Mouse (Mus musculus): ENCODE results near the gene Aspdh. TPM values are rescaled to one million over a fixed set of nuclear protein-coding genes. Genes with fewer than 3 reads are reported as not detected.

Gene Aspdh
- polyA plus RNA-seq, 1 experiment = not detected

DNA sequence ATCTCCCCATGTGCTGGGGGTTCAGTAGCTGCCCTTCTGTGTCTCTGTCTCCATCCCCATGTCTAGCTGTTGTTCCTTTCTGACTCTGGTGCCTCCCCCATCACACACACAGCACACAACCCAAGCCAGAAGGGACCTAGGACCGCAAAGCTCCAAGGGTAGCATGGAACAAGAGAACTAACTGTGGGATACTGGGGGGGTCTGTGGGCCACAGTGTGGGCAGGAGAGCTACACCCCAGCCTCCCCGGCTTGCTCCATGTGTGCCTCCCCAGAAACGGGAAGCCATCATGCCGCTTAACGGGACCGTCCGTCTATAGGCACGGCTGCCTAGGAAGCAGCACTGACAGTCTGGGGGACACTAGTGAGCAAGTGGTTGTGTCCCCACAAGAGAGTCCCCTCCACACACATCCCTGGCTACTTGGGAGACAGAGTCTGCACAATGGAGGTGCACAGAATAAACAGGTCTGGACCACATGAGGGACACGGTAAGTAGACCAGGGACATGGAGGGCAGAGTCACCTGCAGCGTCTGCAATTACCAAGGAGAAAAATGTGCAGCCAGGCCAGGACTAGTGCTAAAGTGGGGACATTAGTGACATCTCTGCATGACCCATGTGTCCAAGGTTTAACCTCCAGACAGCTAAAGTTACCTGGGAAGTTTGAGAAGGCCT lies 1.5 kb upstream of the Aspdh start:
- H3K4me1 ChIP-seq (ENCODE audit: control insufficient read depth, insufficient read depth, low read length) = no peaks in the 10 kb centered on the region
- no peak overlapping the region for H3K27ac ChIP-seq (ENCODE audit: insufficient read depth, low read length)
- H3K4me3 ChIP-seq (ENCODE audit: insufficient read depth, low read length) = no peak overlapping the region
- TF ChIP-seq POLR2A (IDR thresholded peaks at IDR 0.05; ENCODE audit: low read depth, low read length) (no peak), CTCF (IDR thresholded peaks at IDR 0.05; ENCODE audit: borderline replicate concordance, insufficient read depth, low read length) (no peak)

GRCm38 (mm10) chr7:44464511-44464910 lies 680 bp upstream of the Aspdh start:
- no peak for TF ChIP-seq POLR2A (IDR thresholded peaks at IDR 0.05; ENCODE audit: low read depth, low read length)
- TF ChIP-seq CTCF (IDR thresholded peaks at IDR 0.05; ENCODE audit: borderline replicate concordance, insufficient read depth, low read length) = no peak

DNA sequence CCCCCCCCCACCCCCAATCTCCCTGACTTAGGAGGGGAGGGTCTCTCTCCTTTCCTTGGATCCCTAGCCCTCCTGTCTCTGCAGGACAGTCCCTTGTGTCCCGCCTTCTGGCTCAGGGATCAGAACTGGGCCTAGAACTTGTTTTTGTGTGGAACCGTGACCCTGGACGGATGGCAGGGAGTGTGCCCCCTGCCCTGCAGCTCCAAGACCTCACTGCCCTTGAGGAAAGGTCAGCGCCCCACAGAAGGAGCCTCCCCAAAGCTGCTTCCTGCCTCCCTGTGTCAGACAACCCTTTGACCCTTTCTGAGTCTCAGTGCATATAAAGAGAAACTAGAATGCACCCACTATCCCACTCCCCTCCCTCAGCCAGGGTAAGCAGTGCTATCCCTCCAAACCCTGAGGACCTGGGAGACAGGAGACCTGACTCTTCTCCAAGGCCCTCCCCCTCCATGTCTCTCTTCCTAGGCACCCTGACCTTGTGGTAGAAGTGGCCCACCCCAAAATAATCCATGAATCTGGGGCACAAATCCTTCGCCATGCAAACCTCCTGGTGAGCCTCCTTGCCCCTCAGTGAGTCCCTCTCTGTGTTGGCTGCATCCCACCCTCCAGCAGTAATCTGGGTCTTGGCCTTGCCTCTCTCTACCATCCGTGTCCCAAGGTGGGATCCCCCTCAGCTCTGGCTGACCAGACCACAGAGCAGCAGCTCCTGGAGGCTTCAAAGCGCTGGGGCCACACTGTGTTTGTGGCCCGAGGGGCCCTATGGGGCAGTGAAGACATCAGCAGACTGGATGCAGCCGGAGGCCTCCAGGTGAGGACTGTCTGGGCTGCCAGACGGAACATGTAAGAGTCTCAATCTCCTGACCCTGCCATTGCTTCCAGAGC lies 1.1 kb downstream of the Aspdh start:
- TF ChIP-seq POLR2A (IDR thresholded peaks at IDR 0.05; ENCODE audit: low read depth, low read length) (no peak), CTCF (IDR thresholded peaks at IDR 0.05; ENCODE audit: borderline replicate concordance, insufficient read depth, low read length) (no peak)
- no peaks in the 10 kb centered on the region for H3K4me1 ChIP-seq (ENCODE audit: control insufficient read depth, insufficient read depth, low read length)
- no peak overlapping the region for H3K4me3 ChIP-seq (ENCODE audit: insufficient read depth, low read length)
- H3K27ac ChIP-seq (ENCODE audit: insufficient read depth, low read length) = no peak overlapping the region

More at GRCm38 (mm10) chr7:44464511-44464910, 680 bp upstream of the Aspdh start:
- H3K4me1 ChIP-seq (ENCODE audit: control insufficient read depth, insufficient read depth, low read length) = no peaks in the 10 kb centered on the region
- H3K27ac ChIP-seq (ENCODE audit: insufficient read depth, low read length) = no peak overlapping the region
- H3K4me3 ChIP-seq (ENCODE audit: insufficient read depth, low read length) = no peak overlapping the region

- no peak overlapping the region for H3K27ac ChIP-seq (ENCODE audit: insufficient read depth, low read length)
- H3K4me3 ChIP-seq (ENCODE audit: insufficient read depth, low read length) = no peak overlapping the region
- no peaks in the 10 kb centered on the region for H3K4me1 ChIP-seq (ENCODE audit: control insufficient read depth, insufficient read depth, low read length)
- TF ChIP-seq CTCF (IDR thresholded peaks at IDR 0.05; ENCODE audit: borderline replicate concordance, insufficient read depth, low read length) = no peak
- TF ChIP-seq POLR2A (IDR thresholded peaks at IDR 0.05; ENCODE audit: low read depth, low read length) = no peak
These were observed 1.7 kb downstream of the Aspdh start for GRCm38 (mm10) chr7:44466888-44467311.

GRCm38 (mm10) chr7:44467811-44468411 lies 2.7 kb downstream of the Aspdh start, which contains the start of gene Josd2:
Josd2 (plus strand) TSS chr7:44467980.
- Histone ChIP-seq H3K4me3 (ENCODE audit: insufficient read depth, low read length) (peak within 1 kb of the TSS; percentile 76), H3K27ac (ENCODE audit: insufficient read depth, low read length) (no peak within 1 kb of the TSS), H3K4me1 (ENCODE audit: control insufficient read depth, insufficient read depth, low read length) (no peaks in the 10 kb centered on the region)
- TF ChIP-seq CTCF (IDR thresholded peaks at IDR 0.05; ENCODE audit: borderline replicate concordance, insufficient read depth, low read length) (no peak), POLR2A (IDR thresholded peaks at IDR 0.05; ENCODE audit: low read depth, low read length) (peak; percentile 79)

DNA sequence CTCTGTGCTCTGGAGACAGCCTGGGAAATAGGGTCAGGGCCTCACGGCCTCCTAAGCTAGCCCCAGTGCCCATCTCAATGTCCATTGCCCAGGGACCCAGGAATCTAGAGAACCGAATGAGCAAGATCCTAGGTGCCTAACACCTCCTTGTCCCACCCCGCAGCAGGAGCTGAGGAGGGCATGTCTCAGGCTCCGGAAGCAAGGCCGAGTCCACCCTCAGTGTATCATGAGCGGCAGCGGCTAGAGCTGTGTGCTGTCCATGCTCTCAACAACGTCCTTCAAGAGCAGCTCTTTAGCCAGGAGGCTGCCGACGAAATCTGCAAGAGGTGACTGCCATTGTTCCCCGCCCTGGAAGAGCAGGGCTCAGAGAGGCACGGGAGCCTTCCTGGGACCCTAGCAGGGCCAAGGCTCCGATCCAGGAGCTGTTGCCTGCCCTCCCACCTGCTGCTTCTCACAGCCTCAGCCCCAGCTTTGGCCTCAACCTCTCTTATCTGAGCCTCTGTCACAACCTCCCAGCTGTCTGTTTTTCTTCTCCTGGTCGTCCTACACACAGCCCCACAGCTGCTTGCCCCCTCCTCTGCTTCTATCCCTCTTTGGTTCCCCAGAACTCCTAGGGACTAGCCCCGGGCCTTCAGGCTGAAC lies 3.6 kb downstream of the Aspdh start:
- H3K4me3 ChIP-seq (ENCODE audit: insufficient read depth, low read length) = peak overlapping the region; percentile 76
- H3K4me1 ChIP-seq (ENCODE audit: control insufficient read depth, insufficient read depth, low read length) = no peaks in the 10 kb centered on the region
- TF ChIP-seq POLR2A (IDR thresholded peaks at IDR 0.05; ENCODE audit: low read depth, low read length) (no peak), CTCF (IDR thresholded peaks at IDR 0.05; ENCODE audit: borderline replicate concordance, insufficient read depth, low read length) (no peak)
- no peak overlapping the region for H3K27ac ChIP-seq (ENCODE audit: insufficient read depth, low read length)

- H3K27ac ChIP-seq (ENCODE audit: insufficient read depth, low read length) = no peak overlapping the region
- H3K4me1 ChIP-seq (ENCODE audit: control insufficient read depth, insufficient read depth, low read length) = no peaks in the 10 kb centered on the region
- TF ChIP-seq CTCF (IDR thresholded peaks at IDR 0.05; ENCODE audit: borderline replicate concordance, insufficient read depth, low read length) = no peak
- TF ChIP-seq POLR2A (IDR thresholded peaks at IDR 0.05; ENCODE audit: low read depth, low read length) = no peak
- no peak overlapping the region for H3K4me3 ChIP-seq (ENCODE audit: insufficient read depth, low read length)
These were observed 4.8 kb downstream of the Aspdh start for GRCm38 (mm10) chr7:44469677-44470675.

DNA sequence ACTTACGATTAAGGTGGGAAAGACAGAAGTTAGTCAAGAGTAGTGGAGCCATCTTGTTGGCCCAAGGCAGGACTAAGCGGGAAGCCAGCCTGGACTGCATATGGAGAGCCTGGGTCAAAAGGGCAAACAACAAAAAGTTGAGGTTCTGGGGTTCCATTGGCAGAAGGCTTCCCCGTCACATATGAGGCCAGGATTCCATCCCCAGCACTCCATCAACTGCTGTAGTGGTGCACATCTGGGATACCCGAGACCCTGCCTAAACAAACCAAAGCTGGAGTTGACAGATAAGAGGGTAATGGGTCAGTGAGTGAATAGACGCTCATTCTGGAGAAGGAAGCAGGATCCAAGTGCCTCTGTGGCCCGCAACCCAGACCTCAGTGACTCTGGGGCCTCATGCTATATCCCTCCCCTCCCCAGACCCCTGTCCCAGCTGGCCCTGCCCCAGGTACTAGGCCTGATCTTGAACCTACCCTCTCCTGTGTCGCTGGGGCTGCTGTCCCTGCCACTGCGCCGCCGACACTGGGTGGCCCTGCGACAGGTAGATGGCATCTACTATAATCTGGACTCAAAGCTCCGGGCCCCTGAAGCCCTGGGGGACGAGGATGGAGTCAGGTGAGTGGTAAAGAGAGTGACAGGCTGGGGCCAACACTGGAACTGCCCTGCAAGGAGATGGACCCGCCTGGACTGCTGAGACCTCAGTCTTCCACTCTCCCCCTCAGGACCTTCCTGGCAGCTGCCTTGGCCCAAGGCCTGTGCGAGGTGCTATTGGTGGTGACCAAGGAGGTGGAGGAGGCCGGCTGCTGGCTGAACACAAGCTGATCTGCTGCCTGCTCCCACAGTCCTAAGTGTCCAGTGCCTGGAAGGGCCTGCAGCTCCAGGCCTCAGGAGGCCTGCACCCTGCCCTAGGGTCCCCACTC lies 5.8 kb downstream of the Aspdh start:
- TF ChIP-seq CTCF (IDR thresholded peaks at IDR 0.05; ENCODE audit: borderline replicate concordance, insufficient read depth, low read length) = no peak
- no peak; the same call in 1 of the 2 replicates for TF ChIP-seq POLR2A (IDR thresholded peaks at IDR 0.05; ENCODE audit: low read depth, low read length)
- no peak overlapping the region for H3K27ac ChIP-seq (ENCODE audit: insufficient read depth, low read length)
- H3K4me1 ChIP-seq (ENCODE audit: control insufficient read depth, insufficient read depth, low read length) = no peaks in the 10 kb centered on the region

More for the DNA sequence above, 5.8 kb downstream of the Aspdh start:
- no peak overlapping the region for H3K4me3 ChIP-seq (ENCODE audit: insufficient read depth, low read length)

Measured in embryonic fibroblast, embryonic 13.5 days (primary cell).